Mouse (Mus musculus): ENCODE results near the gene Gsta4. TPM values are rescaled to one million over a fixed set of nuclear protein-coding genes. Genes with fewer than 3 reads are reported as not detected.
"Not testable (repeated sequence)": the region's sequence is repeated elsewhere in the genome, so short reads cannot be mapped to it uniquely, and the experiment has no call there.

Gene Gsta4
- polyA plus RNA-seq, 1 experiment from 2014 or later = 23.3 TPM

GRCm38 (mm10) chr9:78223221-78223902, 40.8 kb downstream of the Gsta4 start:
- Histone ChIP-seq H3K36me3 (ENCODE audit: control insufficient read depth, insufficient read depth) (no peaks in the 10 kb centered on the region), H3K4me1 (replicated peaks; ENCODE audit: control insufficient read depth, insufficient read depth, low read length) (peaks cover 2% of the 10 kb centered on the region; the same call in 1 of the 2 replicates), H3K27me3 (replicated peaks; ENCODE audit: control insufficient read depth, insufficient read depth, low read length) (no peaks in the 10 kb centered on the region), H3K4me3 (ENCODE audit: low read depth, low read length) (no peak overlapping the region), H3K9me3 (ENCODE audit: control insufficient read depth) (no peaks in the 10 kb centered on the region), H3K4me2 (replicated peaks; ENCODE audit: low read depth) (no peak overlapping the region), H3K27ac (ENCODE audit: low read depth, low read length) (no peak overlapping the region), H3K9ac (ENCODE audit: low read depth, low read length) (no peak overlapping the region)
- 62% methylated on average over 10 of the region's 10 CpGs for WGBS
- no peak for TF ChIP-seq CTCF (IDR thresholded peaks at IDR 0.05; ENCODE audit: low read depth)
- ATAC-seq = 0 out of 2 replicates have a peak, but pooled peaks have one; percentile 14

GRCm38 (mm10) chr9:78224418-78224817, 41.8 kb downstream of the Gsta4 start:
- ATAC-seq = peak; percentile 71

GRCm38 (mm10) chr9:78225304-78225703, 42.7 kb downstream of the Gsta4 start:
- 77% methylated on average over 11 of the region's 11 CpGs for WGBS
- Histone ChIP-seq H3K4me3 (ENCODE audit: low read depth, low read length) (no peak overlapping the region), H3K4me2 (replicated peaks; ENCODE audit: low read depth) (no peak overlapping the region), H3K27ac (ENCODE audit: low read depth, low read length) (no peak overlapping the region), H3K27me3 (replicated peaks; ENCODE audit: control insufficient read depth, insufficient read depth, low read length) (no peaks in the 10 kb centered on the region), H3K36me3 (ENCODE audit: control insufficient read depth, insufficient read depth) (no peaks in the 10 kb centered on the region), H3K9ac (ENCODE audit: low read depth, low read length) (no peak overlapping the region), H3K9me3 (ENCODE audit: control insufficient read depth) (no peaks in the 10 kb centered on the region), H3K4me1 (replicated peaks; ENCODE audit: control insufficient read depth, insufficient read depth, low read length) (peaks cover 2% of the 10 kb centered on the region; the same call in 1 of the 2 replicates)
- no peak for TF ChIP-seq CTCF (IDR thresholded peaks at IDR 0.05; ENCODE audit: low read depth)
- ATAC-seq = no peak

More at GRCm38 (mm10) chr9:78224418-78224817, 41.8 kb downstream of the Gsta4 start:
- 40% methylated on average over 2 of the region's 2 CpGs for WGBS
- no peaks in the 10 kb centered on the region for H3K36me3 ChIP-seq (ENCODE audit: control insufficient read depth, insufficient read depth)
- 0 out of 2 replicates have a peak overlapping the region, but pooled peaks have one; percentile 3 for H3K27ac ChIP-seq (ENCODE audit: low read depth, low read length)
- no peak for TF ChIP-seq CTCF (IDR thresholded peaks at IDR 0.05; ENCODE audit: low read depth)
- no peak overlapping the region for H3K4me3 ChIP-seq (ENCODE audit: low read depth, low read length)
- H3K4me1 ChIP-seq (replicated peaks; ENCODE audit: control insufficient read depth, insufficient read depth, low read length) = peaks cover 2% of the 10 kb centered on the region; the same call in 1 of the 2 replicates
- H3K4me2 ChIP-seq (replicated peaks; ENCODE audit: low read depth) = no peak overlapping the region
- no peaks in the 10 kb centered on the region for H3K27me3 ChIP-seq (replicated peaks; ENCODE audit: control insufficient read depth, insufficient read depth, low read length)
- H3K9ac ChIP-seq (ENCODE audit: low read depth, low read length) = no peak overlapping the region
- H3K9me3 ChIP-seq (ENCODE audit: control insufficient read depth) = no peaks in the 10 kb centered on the region

DNA sequence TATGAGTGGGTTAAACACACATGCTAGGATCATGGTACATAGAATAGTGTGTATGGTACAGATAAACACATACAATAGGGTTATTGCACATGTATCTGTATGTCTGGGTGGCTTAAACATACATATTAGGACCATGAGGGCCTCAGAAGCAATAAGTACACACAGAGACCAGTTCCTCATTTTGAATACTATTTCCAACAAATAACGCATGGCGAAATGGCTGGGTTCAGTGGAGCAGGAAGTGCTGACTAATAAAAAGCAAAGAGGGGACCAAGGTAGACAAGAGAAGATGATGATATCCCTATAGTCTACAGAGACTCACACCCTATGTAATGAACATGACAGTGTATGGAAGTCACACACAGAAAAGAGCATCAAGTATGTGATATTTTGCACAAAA, 45.5 kb downstream of the Gsta4 start:
- Histone ChIP-seq H3K9ac (ENCODE audit: low read depth, low read length) (no peak overlapping the region), H3K4me1 (replicated peaks; ENCODE audit: control insufficient read depth, insufficient read depth, low read length) (peaks cover 1% of the 10 kb centered on the region; the same call in 1 of the 2 replicates), H3K4me3 (ENCODE audit: low read depth, low read length) (no peak overlapping the region), H3K36me3 (ENCODE audit: control insufficient read depth, insufficient read depth) (no peaks in the 10 kb centered on the region), H3K27me3 (replicated peaks; ENCODE audit: control insufficient read depth, insufficient read depth, low read length) (no peaks in the 10 kb centered on the region), H3K27ac (ENCODE audit: low read depth, low read length) (peak overlapping the region; percentile 1; the same call in 1 of the 2 replicates), H3K9me3 (ENCODE audit: control insufficient read depth) (no peaks in the 10 kb centered on the region), H3K4me2 (replicated peaks; ENCODE audit: low read depth) (no peak overlapping the region)
- ATAC-seq = no peak
- WGBS = 90% methylated on average over 2 of the region's 2 CpGs
- TF ChIP-seq CTCF (IDR thresholded peaks at IDR 0.05; ENCODE audit: low read depth) = no peak

DNA sequence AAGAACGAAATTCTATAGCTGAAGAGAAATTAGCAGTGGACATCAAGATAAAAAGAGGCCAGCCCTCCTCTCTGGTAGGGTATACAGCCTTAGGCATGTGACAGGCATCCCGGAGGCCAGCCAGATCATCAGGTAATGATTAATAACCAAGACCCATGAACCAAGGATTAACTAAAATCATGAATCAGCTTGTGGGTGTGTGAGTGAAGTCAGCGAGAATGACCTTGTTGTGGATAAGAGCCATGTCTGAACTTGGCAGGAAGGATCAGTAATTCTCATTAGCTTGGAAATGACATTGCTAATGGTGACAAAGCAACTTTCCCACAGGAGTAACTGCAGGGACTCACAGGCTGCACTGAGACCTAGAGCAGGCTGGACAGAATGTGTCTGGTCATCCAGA, 47.1 kb downstream of the Gsta4 start:
- not testable (repeated sequence) for H3K9ac ChIP-seq (ENCODE audit: low read depth, low read length); H3K9me3 ChIP-seq (ENCODE audit: control insufficient read depth); H3K27me3 ChIP-seq (replicated peaks; ENCODE audit: control insufficient read depth, insufficient read depth, low read length); H3K4me3 ChIP-seq (ENCODE audit: low read depth, low read length); H3K4me1 ChIP-seq (replicated peaks; ENCODE audit: control insufficient read depth, insufficient read depth, low read length); H3K36me3 ChIP-seq (ENCODE audit: control insufficient read depth, insufficient read depth); H3K4me2 ChIP-seq (replicated peaks; ENCODE audit: low read depth)
- peak; percentile 82 for ATAC-seq
- H3K27ac ChIP-seq (ENCODE audit: low read depth, low read length) = peak overlapping the region; percentile 89
- WGBS = 28% methylated on average over 3 of the region's 3 CpGs

GRCm38 (mm10) chr9:78230461-78230860, 47.9 kb downstream of the Gsta4 start, which contains the start of gene Gsta1:
TSS of gene Gsta1 (plus strand) at chr9:78230656.
- peak within 1 kb of the TSS; percentile 89 for H3K27ac ChIP-seq (ENCODE audit: low read depth, low read length)
- H3K4me2 ChIP-seq (replicated peaks; ENCODE audit: low read depth); H3K27me3 ChIP-seq (replicated peaks; ENCODE audit: control insufficient read depth, insufficient read depth, low read length); H3K9me3 ChIP-seq (ENCODE audit: control insufficient read depth); H3K4me1 ChIP-seq (replicated peaks; ENCODE audit: control insufficient read depth, insufficient read depth, low read length); H3K4me3 ChIP-seq (ENCODE audit: low read depth, low read length); H3K36me3 ChIP-seq (ENCODE audit: control insufficient read depth, insufficient read depth); H3K9ac ChIP-seq (ENCODE audit: low read depth, low read length): not testable (repeated sequence)
- ATAC-seq = peak; percentile 60
- WGBS = 36% methylated on average over 1 of the region's 3 CpGs

DNA sequence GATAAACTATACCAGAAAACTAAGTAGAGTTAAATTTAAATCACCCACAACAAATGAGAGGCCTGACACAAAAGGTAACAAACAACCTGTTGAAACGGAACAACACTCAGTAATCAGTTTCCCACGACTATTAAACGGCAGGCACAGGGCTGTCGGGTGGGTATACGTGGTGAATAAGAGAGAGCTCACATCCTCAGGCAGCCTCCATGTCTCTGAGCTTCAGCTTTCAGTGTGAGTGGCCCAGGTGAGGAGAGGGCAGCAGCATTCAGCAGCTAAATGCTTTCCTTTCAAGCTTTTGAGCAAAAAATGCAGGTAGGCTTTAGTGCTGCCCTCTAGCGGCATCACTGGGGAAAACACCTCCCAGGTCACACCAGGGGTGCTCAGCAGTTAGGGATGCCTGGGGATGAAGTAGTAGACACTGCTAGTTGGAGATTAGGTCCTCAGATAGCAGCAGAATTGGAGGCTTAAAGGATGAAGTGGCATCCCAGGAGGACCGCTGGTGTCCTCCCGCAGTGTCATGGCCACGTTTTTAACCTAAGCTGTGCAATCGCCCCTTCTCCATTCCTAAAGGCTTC, 50.6 kb downstream of the Gsta4 start:
- H3K4me3 ChIP-seq (ENCODE audit: low read depth, low read length); H3K4me1 ChIP-seq (replicated peaks; ENCODE audit: control insufficient read depth, insufficient read depth, low read length); H3K27me3 ChIP-seq (replicated peaks; ENCODE audit: control insufficient read depth, insufficient read depth, low read length); H3K4me2 ChIP-seq (replicated peaks; ENCODE audit: low read depth); H3K36me3 ChIP-seq (ENCODE audit: control insufficient read depth, insufficient read depth); ATAC-seq; H3K9ac ChIP-seq (ENCODE audit: low read depth, low read length); H3K9me3 ChIP-seq (ENCODE audit: control insufficient read depth); H3K27ac ChIP-seq (ENCODE audit: low read depth, low read length): not testable (repeated sequence)
- WGBS = no CpG with 5 or more reads among the region's 10 CpGs

- not testable (repeated sequence) for H3K4me1 ChIP-seq (replicated peaks; ENCODE audit: control insufficient read depth, insufficient read depth, low read length); H3K4me2 ChIP-seq (replicated peaks; ENCODE audit: low read depth); H3K27me3 ChIP-seq (replicated peaks; ENCODE audit: control insufficient read depth, insufficient read depth, low read length); H3K36me3 ChIP-seq (ENCODE audit: control insufficient read depth, insufficient read depth); H3K9me3 ChIP-seq (ENCODE audit: control insufficient read depth); H3K4me3 ChIP-seq (ENCODE audit: low read depth, low read length); H3K9ac ChIP-seq (ENCODE audit: low read depth, low read length)
- 45% methylated on average over 4 of the region's 4 CpGs for WGBS
- ATAC-seq = peak; percentile 91
- H3K27ac ChIP-seq (ENCODE audit: low read depth, low read length) = peak overlapping the region; percentile 66
These were observed 73.3 kb downstream of the Gsta4 start for GRCm38 (mm10) chr9:78255683-78256470.

Data from intestine, postnatal 0 days (tissue).